Mouse (Mus musculus) embryonic facial prominence, embryonic 10.5 days (tissue): Measurements from ENCODE around the gene Gtf2e1. TPM values are rescaled to one million over a fixed set of nuclear protein-coding genes. Genes with fewer than 3 reads are reported as not detected.
A peak's percentile ranks its signal among the peaks of the same experiment; 100 is the strongest.

Experiments
- DNase-seq: peaks from one replicate; pipeline ENCODE4 v3.0.0-alpha.2; 2017; ENCODE audit warnings: low spot score
- H3K27ac ChIP-seq: fragments of 300-500 bp; sonication (generic); replicated peaks from 2 replicates; pipeline ENCODE4 v1.5.1; 2016; ENCODE audit warnings: mild to moderate bottlenecking
- H3K27me3 ChIP-seq: fragments of 300-500 bp; sonication (generic); replicated peaks from 2 replicates; pipeline ENCODE4 v1.6.1; 2016; ENCODE audit warnings: low read depth, mild to moderate bottlenecking; ENCODE audit not compliant: poor library complexity, severe bottlenecking
- H3K36me3 ChIP-seq: fragments of 300-500 bp; sonication (generic); replicated peaks from 2 replicates; pipeline ENCODE4 v1.6.1; 2016; ENCODE audit warnings: mild to moderate bottlenecking, moderate library complexity
- H3K4me1 ChIP-seq: fragments of 300-500 bp; sonication (generic); 2 replicates; pipeline ENCODE4 v1.6.1; 2016
- H3K4me3 ChIP-seq: fragments of 300-500 bp; sonication (generic); 2 replicates; pipeline ENCODE4 v1.5.1; 2016; ENCODE audit warnings: mild to moderate bottlenecking, moderate library complexity
- H3K9me3 ChIP-seq: fragments of 300-500 bp; sonication (generic); 2 replicates; pipeline ENCODE4 v1.6.1; 2016; ENCODE audit warnings: mild to moderate bottlenecking
- WGBS: fragments of 180-500 bp; shearing (Covaris S2); methylation state at CpG from one replicate; pipeline ENCODE4 v1.1.7; 2016; 5-methylcytosine and 5-hydroxymethylcytosine counted together
- polyA plus RNA-seq: library from polyadenylated mRNA; unstranded; fragments of >200 nt; fragmentation: Nextera tagmentation; extraction: Ambion mirVana; gene quantifications from 2 replicates; pipeline ENCODE4 v1.2.1, GENCODE M21; 2016

The Gtf2e1 gene
- polyA plus RNA-seq, result 44.9 and 49.6 TPM in 2 replicates

GRCm38 (mm10) chr16:37539611-37540580 lies at the start of gene Gtf2e1, which contains the start of gene Rabl3:
Gene Gtf2e1, minus strand, starts transcription at chr16:37539789.
Gene Rabl3, plus strand, starts transcription at chr16:37539885.
- DNase-seq, result peak; percentile 96
- WGBS, result 2% methylated on average over 41 of the region's 41 CpGs
- Histone ChIP-seq H3K4me1 (peaks cover 19% of the 10 kb centered on the region), H3K36me3 (peaks cover 32% of the 10 kb centered on the region), H3K9me3 (no peaks in the 10 kb centered on the region), H3K27me3 (no peaks in the 10 kb centered on the region), H3K27ac (peak within 1 kb of the TSS; percentile 99), H3K4me3 (peak within 1 kb of the TSS; percentile 93)

- H3K27ac ChIP-seq, result peak overlapping the region; percentile 65; the same call in 1 of the 2 replicates
- H3K4me1 ChIP-seq, result peaks cover 38% of the 10 kb centered on the region
- WGBS, result 64% methylated on average over 8 of the region's 8 CpGs
- H3K9me3 ChIP-seq, result no peaks in the 10 kb centered on the region
- H3K27me3 ChIP-seq, result peaks cover 17% of the 10 kb centered on the region
- H3K4me3 ChIP-seq, result 0 out of 2 replicates have a peak overlapping the region, but pooled peaks have one; percentile 45
- DNase-seq, result no peak
- no peaks in the 10 kb centered on the region for H3K36me3 ChIP-seq
These were observed 45.6 kb upstream of the Gtf2e1 start for GRCm38 (mm10) chr16:37585129-37585563.

GRCm38 (mm10) chr16:37584218-37585035 lies 44.8 kb upstream of the Gtf2e1 start:
- H3K9me3 ChIP-seq, result no peaks in the 10 kb centered on the region
- DNase-seq, result peak; percentile 70
- peaks cover 38% of the 10 kb centered on the region for H3K4me1 ChIP-seq
- WGBS, result 2% methylated on average over 25 of the region's 25 CpGs
- peak overlapping the region; percentile 65 for H3K27ac ChIP-seq
- no peaks in the 10 kb centered on the region for H3K36me3 ChIP-seq
- peaks cover 17% of the 10 kb centered on the region for H3K27me3 ChIP-seq
- peak overlapping the region; percentile 45 for H3K4me3 ChIP-seq

GRCm38 (mm10) chr16:37583801-37584200 lies 44.2 kb upstream of the Gtf2e1 start:
- WGBS, result 42% methylated on average over 6 of the region's 6 CpGs
- no peaks in the 10 kb centered on the region for H3K36me3 ChIP-seq
- no peaks in the 10 kb centered on the region for H3K9me3 ChIP-seq
- peak overlapping the region; percentile 65; the same call in 1 of the 2 replicates for H3K27ac ChIP-seq
- peaks cover 38% of the 10 kb centered on the region for H3K4me1 ChIP-seq
- peaks cover 17% of the 10 kb centered on the region for H3K27me3 ChIP-seq
- H3K4me3 ChIP-seq, result peak overlapping the region; percentile 45
- no peak for DNase-seq

- no peaks in the 10 kb centered on the region for H3K36me3 ChIP-seq
- H3K4me3 ChIP-seq, result no peak overlapping the region
- peaks cover 38% of the 10 kb centered on the region for H3K4me1 ChIP-seq
- H3K9me3 ChIP-seq, result no peaks in the 10 kb centered on the region
- 0 out of 2 replicates have a peak overlapping the region, but pooled peaks have one; percentile 21 for H3K27ac ChIP-seq
- DNase-seq, result no peak
- H3K27me3 ChIP-seq, result peaks cover 17% of the 10 kb centered on the region
- 76% methylated on average over 3 of the region's 3 CpGs for whole genome bisulfite sequencing
These were observed 43.7 kb upstream of the Gtf2e1 start for GRCm38 (mm10) chr16:37583306-37583705.

GRCm38 (mm10) chr16:37581901-37582300 lies 42.3 kb upstream of the Gtf2e1 start:
- Histone ChIP-seq H3K4me1 (peaks cover 38% of the 10 kb centered on the region), H3K9me3 (no peaks in the 10 kb centered on the region), H3K27me3 (peaks cover 17% of the 10 kb centered on the region), H3K36me3 (no peaks in the 10 kb centered on the region), H3K4me3 (no peak overlapping the region), H3K27ac (no peak overlapping the region)
- DNase-seq, result no peak
- WGBS, result 84% methylated on average over 3 of the region's 3 CpGs

- H3K4me1 ChIP-seq, result peaks cover 42% of the 10 kb centered on the region
- H3K36me3 ChIP-seq, result no peaks in the 10 kb centered on the region
- WGBS, result 87% methylated on average over 4 of the region's 4 CpGs
- H3K9me3 ChIP-seq, result no peaks in the 10 kb centered on the region
- no peak overlapping the region for H3K4me3 ChIP-seq
- DNase-seq, result no peak
- no peak overlapping the region for H3K27ac ChIP-seq
- H3K27me3 ChIP-seq, result peaks cover 14% of the 10 kb centered on the region
These were observed 41.1 kb upstream of the Gtf2e1 start for GRCm38 (mm10) chr16:37580651-37581050.

- Histone ChIP-seq H3K4me1 (peaks cover 37% of the 10 kb centered on the region), H3K9me3 (no peaks in the 10 kb centered on the region), H3K4me3 (no peak within 1 kb of the TSS), H3K36me3 (no peaks in the 10 kb centered on the region), H3K27ac (no peak within 1 kb of the TSS), H3K27me3 (0 out of 2 replicates have a peak, but pooled peaks cover 8% of the 10 kb centered on the region)
- WGBS, result 66% methylated on average over 4 of the region's 4 CpGs
- no peak for DNase-seq
These were observed 40.4 kb upstream of the Gtf2e1 start, which contains the start of gene Hgd for GRCm38 (mm10) chr16:37579994-37580393. Gene Hgd, plus strand, starts transcription at chr16:37580153.

- Histone ChIP-seq H3K9me3 (no peaks in the 10 kb centered on the region), H3K27ac (no peak overlapping the region), H3K4me3 (no peak overlapping the region), H3K36me3 (peaks cover 3% of the 10 kb centered on the region; the same call in 1 of the 2 replicates), H3K27me3 (0 out of 2 replicates have a peak, but pooled peaks cover 8% of the 10 kb centered on the region), H3K4me1 (peaks cover 33% of the 10 kb centered on the region)
- 70% methylated on average over 1 of the region's 1 CpGs for WGBS
- DNase-seq, result no peak
These were observed 40.0 kb upstream of the Gtf2e1 start for GRCm38 (mm10) chr16:37579591-37579990.

GRCm38 (mm10) chr16:37575325-37575724 lies 35.7 kb upstream of the Gtf2e1 start:
- Histone ChIP-seq H3K4me3 (no peak overlapping the region), H3K4me1 (peaks cover 9% of the 10 kb centered on the region), H3K36me3 (peaks cover 24% of the 10 kb centered on the region), H3K27ac (no peak overlapping the region), H3K9me3 (peaks cover 5% of the 10 kb centered on the region; the same call in 1 of the 2 replicates), H3K27me3 (no peaks in the 10 kb centered on the region)
- WGBS, result 79% methylated on average over 3 of the region's 3 CpGs
- DNase-seq, result no peak

- WGBS, result 95% methylated on average over 5 of the region's 5 CpGs
- H3K27ac ChIP-seq, result no peak overlapping the region
- H3K9me3 ChIP-seq, result peaks cover 5% of the 10 kb centered on the region; the same call in 1 of the 2 replicates
- H3K27me3 ChIP-seq, result no peaks in the 10 kb centered on the region
- no peak overlapping the region for H3K4me3 ChIP-seq
- H3K4me1 ChIP-seq, result peaks cover 9% of the 10 kb centered on the region
- H3K36me3 ChIP-seq, result peaks cover 24% of the 10 kb centered on the region
- DNase-seq, result no peak
These were observed 33.5 kb upstream of the Gtf2e1 start for GRCm38 (mm10) chr16:37573061-37573460.
